In genomic region chr9:98350318-98351144, GRCm38 (mm10) we compare ENCODE assay signal across 12 mouse cellular contexts.
A peak's percentile ranks its signal among the peaks of the same experiment; 100 is the strongest.
DNase-seq lines count a peak whose midpoint lies in the region; ATAC-seq and TF ChIP-seq lines count a peak whose summit lies in the region.
"Had no signal": no experiment of that assay in that cellular context is flagged by ENCODE, and none has a peak within 500 bp of the region (broad histone marks: within the 10 kb centered on the region; RNA-seq: fewer than 3 reads in every experiment).

No protein-coding gene starts in this region.

- H3K9ac ChIP-seq in neural tube, embryonic 13.5 days: no peak overlapping the region
- no peak overlapping the region for H3K9ac ChIP-seq in limb, embryonic 15.5 days
- H3K9ac ChIP-seq: kidney, embryonic 15.5 days; liver, embryonic 14.5 days had no signal

- 5% methylated on average over 4 of the region's 4 CpGs for WGBS in neural tube, embryonic 13.5 days
- WGBS in limb, embryonic 15.5 days: 22% methylated on average over 4 of the region's 4 CpGs
- WGBS in cerebellum, adult 2 months: 40% methylated on average over 4 of the region's 4 CpGs

- H3K4me3 ChIP-seq in neural tube, embryonic 13.5 days: no peak overlapping the region
- no peak overlapping the region for H3K4me3 ChIP-seq in limb, embryonic 15.5 days
- H3K4me3 ChIP-seq in cerebellum, adult 2 months (replicated peaks; ENCODE audit: insufficient read depth, low read depth, low read length): no peak overlapping the region
- H3K4me3 ChIP-seq: kidney, embryonic 15.5 days had no signal

- no peaks in the 10 kb centered on the region for H3K36me3 ChIP-seq in neural tube, embryonic 13.5 days
- no peaks in the 10 kb centered on the region for H3K36me3 ChIP-seq in limb, embryonic 15.5 days
- H3K36me3 ChIP-seq: kidney, embryonic 15.5 days had no signal

- 0 out of 2 replicates have a peak, but pooled peaks have one; percentile 16 for ATAC-seq in neural tube, embryonic 13.5 days (ENCODE audit: low read depth)
- ATAC-seq in limb, embryonic 15.5 days (ENCODE audit: insufficient number of reproducible peaks, low FRiP score, low TSS enrichment, low read depth): peak; percentile 17; the same call in 1 of the 2 replicates

- no peak for TF ChIP-seq CTCF in cerebellum, adult 2 months (IDR thresholded peaks at IDR 0.05; ENCODE audit: borderline replicate concordance, insufficient read depth, low read depth, low read length)

- peaks cover 17% of the 10 kb centered on the region for H3K4me1 ChIP-seq in neural tube, embryonic 13.5 days (replicated peaks)
- no peaks in the 10 kb centered on the region for H3K4me1 ChIP-seq in limb, embryonic 15.5 days
- H3K4me1 ChIP-seq in cerebellum, adult 2 months (ENCODE audit: control insufficient read depth, insufficient read depth, low read length): no peaks in the 10 kb centered on the region

- H3K27ac ChIP-seq in neural tube, embryonic 13.5 days (replicated peaks): 0 out of 2 replicates have a peak overlapping the region, but pooled peaks have one; percentile 2
- no peak overlapping the region for H3K27ac ChIP-seq in limb, embryonic 15.5 days
- H3K27ac ChIP-seq in cerebellum, adult 2 months (ENCODE audit: insufficient read depth, low read length): no peak overlapping the region
- H3K27ac ChIP-seq: kidney, embryonic 15.5 days; liver, embryonic 14.5 days had no signal

- H3K27me3 ChIP-seq in neural tube, embryonic 13.5 days: no peaks in the 10 kb centered on the region
- no peaks in the 10 kb centered on the region for H3K27me3 ChIP-seq in limb, embryonic 15.5 days
- H3K27me3 ChIP-seq in cerebellum, adult 2 months (ENCODE audit: control insufficient read depth, insufficient read depth, low read length): no peaks in the 10 kb centered on the region
- H3K27me3 ChIP-seq: kidney, embryonic 15.5 days had no signal

- no peak for DNase-seq in neural tube, embryonic 10.5 days (ENCODE audit: extremely low spot score, low spot score)
- DNase-seq in forelimb bud, embryonic 11.5 days (ENCODE audit: low read depth, low spot score): peak; percentile 37
- DNase-seq in cerebellum, adult 2 months: no peak
- DNase-seq in adrenal gland, adult 2 months: no peak
- no peak for DNase-seq in heart, adult 8-10 months (ENCODE audit: low spot score)
- no peak for DNase-seq in heart, adult 11 months
- DNase-seq: gastrocnemius, postnatal 25 days; layer of hippocampus, postnatal 36 days had no signal

- H3K4me2 ChIP-seq in neural tube, embryonic 13.5 days: no peak overlapping the region
- no peak overlapping the region for H3K4me2 ChIP-seq in limb, embryonic 15.5 days
- H3K4me2 ChIP-seq: kidney, embryonic 15.5 days had no signal

- TF ChIP-seq POLR2A in cerebellum, adult 2 months (IDR thresholded peaks at IDR 0.05; ENCODE audit: borderline replicate concordance, insufficient read depth, low read length): no peak

- no peaks in the 10 kb centered on the region for H3K9me3 ChIP-seq in neural tube, embryonic 13.5 days
- H3K9me3 ChIP-seq in limb, embryonic 15.5 days: no peaks in the 10 kb centered on the region
- H3K9me3 ChIP-seq: kidney, embryonic 15.5 days had no signal
